Mouse (Mus musculus): ENCODE measurements around the gene P4ha1.

DNA sequence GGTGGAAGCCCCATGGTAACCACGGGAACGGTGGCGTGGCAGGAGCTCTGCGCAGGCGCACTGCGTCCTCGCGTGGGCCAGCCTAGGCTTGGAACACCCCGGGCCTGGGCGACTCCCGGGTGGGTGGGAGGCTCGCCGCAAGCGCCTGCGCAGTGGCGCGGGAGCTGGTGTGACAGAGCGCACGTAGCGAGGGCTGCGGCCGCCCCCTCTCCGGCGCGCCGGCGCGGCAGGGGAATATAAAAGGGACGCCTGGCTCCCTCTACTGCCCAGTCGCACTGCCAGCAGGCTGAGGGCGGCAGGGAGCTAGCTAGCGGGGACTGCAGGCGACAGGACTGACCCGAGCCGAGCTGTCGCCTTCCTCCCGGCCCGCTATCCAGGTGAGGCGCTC, at the start of gene P4ha1:
- TF ChIP-seq EP300 (optimal IDR thresholded peaks at IDR 0.05), result no peak
- TF ChIP-seq CTCF (IDR thresholded peaks at IDR 0.05; ENCODE audit: low read depth), result peak; percentile 87

Measured in stomach, postnatal 0 days (tissue).